Mouse (Mus musculus): ENCODE results near the gene Mcm9. TPM values are rescaled to one million over a fixed set of nuclear protein-coding genes. Genes with fewer than 3 reads are reported as not detected.
"Not testable (repeated sequence)": the region's sequence is repeated elsewhere in the genome, so short reads cannot be mapped to it uniquely, and the experiment has no call there.

Mcm9 gene
- polyA plus RNA-seq (2015; fragmentation: Nextera tagmentation; extraction: Ambion mirVana) = 8.1 and 10.4 TPM in 2 replicates

- H3K27me3 ChIP-seq (replicated peaks); H3K9me3 ChIP-seq; ATAC-seq (ENCODE audit: insufficient read depth, low FRiP score, low read depth); H3K36me3 ChIP-seq; H3K4me1 ChIP-seq: not testable (repeated sequence)
- peak within 1 kb of the TSS; percentile 94 for H3K27ac ChIP-seq
- 52% methylated on average over 10 of the region's 10 CpGs for WGBS
- peak within 1 kb of the TSS; percentile 54 for H3K4me2 ChIP-seq
- H3K4me3 ChIP-seq (replicated peaks) = peak within 1 kb of the TSS; percentile 77
- peak within 1 kb of the TSS; percentile 78 for H3K9ac ChIP-seq
These were observed at the start of gene Mcm9 for GRCm38 (mm10) chr10:53630339-53630738. Gene Mcm9, minus strand, starts transcription at chr10:53630439.

- no peak overlapping the region for H3K27ac ChIP-seq
- WGBS = 81% methylated on average over 4 of the region's 4 CpGs
- no peaks in the 10 kb centered on the region for H3K4me1 ChIP-seq
- H3K4me3 ChIP-seq (replicated peaks) = no peak overlapping the region
- H3K9ac ChIP-seq = no peak overlapping the region
- no peaks in the 10 kb centered on the region for H3K27me3 ChIP-seq (replicated peaks)
- H3K4me2 ChIP-seq = no peak overlapping the region
- no peaks in the 10 kb centered on the region for H3K9me3 ChIP-seq
- ATAC-seq (ENCODE audit: insufficient read depth, low FRiP score, low read depth) = no peak
- H3K36me3 ChIP-seq = no peaks in the 10 kb centered on the region
These were observed 31.5 kb upstream of the Mcm9 start for GRCm38 (mm10) chr10:53661788-53662187.

- H3K27ac ChIP-seq; H3K4me1 ChIP-seq; H3K9me3 ChIP-seq; ATAC-seq (ENCODE audit: insufficient read depth, low FRiP score, low read depth); H3K27me3 ChIP-seq (replicated peaks); H3K4me3 ChIP-seq (replicated peaks); H3K36me3 ChIP-seq; H3K4me2 ChIP-seq; H3K9ac ChIP-seq: not testable (repeated sequence)
- 80% methylated on average over 5 of the region's 5 CpGs for WGBS
These were observed 24.0 kb upstream of the Mcm9 start for GRCm38 (mm10) chr10:53654239-53654638.

- no peak for ATAC-seq (ENCODE audit: insufficient read depth, low FRiP score, low read depth)
- Histone ChIP-seq H3K9me3 (no peaks in the 10 kb centered on the region), H3K27me3 (replicated peaks) (no peaks in the 10 kb centered on the region), H3K27ac (no peak overlapping the region), H3K4me1 (no peaks in the 10 kb centered on the region), H3K36me3 (no peaks in the 10 kb centered on the region), H3K9ac (no peak overlapping the region), H3K4me2 (no peak overlapping the region), H3K4me3 (replicated peaks) (no peak overlapping the region)
- 64% methylated on average over 2 of the region's 2 CpGs for WGBS
These were observed 20.4 kb upstream of the Mcm9 start for GRCm38 (mm10) chr10:53650683-53651082.

GRCm38 (mm10) chr10:53641507-53641906 is 11.3 kb upstream of the Mcm9 start:
- no peaks in the 10 kb centered on the region for H3K36me3 ChIP-seq
- no peak overlapping the region for H3K27ac ChIP-seq
- H3K27me3 ChIP-seq (replicated peaks) = no peaks in the 10 kb centered on the region
- H3K9me3 ChIP-seq = no peaks in the 10 kb centered on the region
- no peak for ATAC-seq (ENCODE audit: insufficient read depth, low FRiP score, low read depth)
- H3K4me2 ChIP-seq = no peak overlapping the region
- H3K4me1 ChIP-seq = no peaks in the 10 kb centered on the region
- no peak overlapping the region for H3K9ac ChIP-seq
- no peak overlapping the region for H3K4me3 ChIP-seq (replicated peaks)

GRCm38 (mm10) chr10:53635246-53635971 is 5.2 kb upstream of the Mcm9 start:
- WGBS = 71% methylated on average over 13 of the region's 13 CpGs
- H3K9me3 ChIP-seq = no peaks in the 10 kb centered on the region
- no peak overlapping the region for H3K4me2 ChIP-seq
- no peak overlapping the region for H3K9ac ChIP-seq
- no peak overlapping the region for H3K27ac ChIP-seq
- H3K27me3 ChIP-seq (replicated peaks) = no peaks in the 10 kb centered on the region
- no peaks in the 10 kb centered on the region for H3K36me3 ChIP-seq
- H3K4me1 ChIP-seq = no peaks in the 10 kb centered on the region
- no peak for ATAC-seq (ENCODE audit: insufficient read depth, low FRiP score, low read depth)
- no peak overlapping the region for H3K4me3 ChIP-seq (replicated peaks)

GRCm38 (mm10) chr10:53634160-53634559 is 3.9 kb upstream of the Mcm9 start:
- Histone ChIP-seq H3K4me1 (no peaks in the 10 kb centered on the region), H3K4me2 (no peak overlapping the region), H3K9me3 (no peaks in the 10 kb centered on the region), H3K36me3 (no peaks in the 10 kb centered on the region), H3K27ac (no peak overlapping the region), H3K27me3 (replicated peaks) (no peaks in the 10 kb centered on the region), H3K9ac (no peak overlapping the region), H3K4me3 (replicated peaks) (no peak overlapping the region)
- WGBS = 78% methylated on average over 10 of the region's 10 CpGs
- no peak for ATAC-seq (ENCODE audit: insufficient read depth, low FRiP score, low read depth)

GRCm38 (mm10) chr10:53629918-53630250 is 355 bp downstream of the Mcm9 start:
- Histone ChIP-seq H3K27me3 (replicated peaks) (no peaks in the 10 kb centered on the region), H3K36me3 (no peaks in the 10 kb centered on the region), H3K4me3 (replicated peaks) (peak overlapping the region; percentile 77), H3K27ac (peak overlapping the region; percentile 94), H3K4me2 (peak overlapping the region; percentile 54), H3K9me3 (no peaks in the 10 kb centered on the region), H3K4me1 (peaks cover 4% of the 10 kb centered on the region; the same call in 1 of the 2 replicates), H3K9ac (peak overlapping the region; percentile 78)
- ATAC-seq (ENCODE audit: insufficient read depth, low FRiP score, low read depth) = peak; percentile 96
- WGBS = under 1% methylated on average over 35 of the region's 35 CpGs

GRCm38 (mm10) chr10:53629247-53629917 is 857 bp downstream of the Mcm9 start:
- under 1% methylated on average over 67 of the region's 67 CpGs for WGBS

GRCm38 (mm10) chr10:53615850-53616616 is 14.2 kb downstream of the Mcm9 start:
- H3K9me3 ChIP-seq = no peaks in the 10 kb centered on the region
- no peak overlapping the region for H3K4me2 ChIP-seq
- H3K27me3 ChIP-seq (replicated peaks) = no peaks in the 10 kb centered on the region
- H3K4me1 ChIP-seq = no peaks in the 10 kb centered on the region
- no peak overlapping the region for H3K9ac ChIP-seq
- H3K4me3 ChIP-seq (replicated peaks) = no peak overlapping the region
- H3K36me3 ChIP-seq = peaks cover 18% of the 10 kb centered on the region
- ATAC-seq (ENCODE audit: insufficient read depth, low FRiP score, low read depth) = no peak
- H3K27ac ChIP-seq = no peak overlapping the region
- 78% methylated on average over 8 of the region's 8 CpGs for WGBS

More at GRCm38 (mm10) chr10:53629247-53629917, 857 bp downstream of the Mcm9 start:
- H3K27ac ChIP-seq = peak overlapping the region; percentile 94
- ATAC-seq (ENCODE audit: insufficient read depth, low FRiP score, low read depth) = peak; percentile 75
- no peaks in the 10 kb centered on the region for H3K36me3 ChIP-seq
- peaks cover 4% of the 10 kb centered on the region; the same call in 1 of the 2 replicates for H3K4me1 ChIP-seq
- no peaks in the 10 kb centered on the region for H3K27me3 ChIP-seq (replicated peaks)
- H3K9ac ChIP-seq = peak overlapping the region; percentile 78
- peak overlapping the region; percentile 77 for H3K4me3 ChIP-seq (replicated peaks)
- no peaks in the 10 kb centered on the region for H3K9me3 ChIP-seq
- peak overlapping the region; percentile 54 for H3K4me2 ChIP-seq

- Histone ChIP-seq H3K9me3 (no peaks in the 10 kb centered on the region), H3K4me1 (no peaks in the 10 kb centered on the region), H3K36me3 (peaks cover 22% of the 10 kb centered on the region), H3K27me3 (replicated peaks) (no peaks in the 10 kb centered on the region), H3K4me2 (no peak overlapping the region), H3K4me3 (replicated peaks) (no peak overlapping the region), H3K27ac (no peak overlapping the region), H3K9ac (no peak overlapping the region)
- WGBS = 53% methylated on average over 1 of the region's 1 CpGs
- no peak for ATAC-seq (ENCODE audit: insufficient read depth, low FRiP score, low read depth)
These were observed 16.3 kb downstream of the Mcm9 start for GRCm38 (mm10) chr10:53613955-53614354.

- H3K27me3 ChIP-seq (replicated peaks) = no peaks in the 10 kb centered on the region
- H3K9ac ChIP-seq = no peak overlapping the region
- H3K9me3 ChIP-seq = no peaks in the 10 kb centered on the region
- H3K36me3 ChIP-seq = peaks cover 28% of the 10 kb centered on the region
- H3K27ac ChIP-seq = no peak overlapping the region
- H3K4me3 ChIP-seq (replicated peaks) = no peak overlapping the region
- WGBS = 78% methylated on average over 1 of the region's 1 CpGs
- no peaks in the 10 kb centered on the region for H3K4me1 ChIP-seq
- H3K4me2 ChIP-seq = no peak overlapping the region
- no peak for ATAC-seq (ENCODE audit: insufficient read depth, low FRiP score, low read depth)
These were observed 18.1 kb downstream of the Mcm9 start for GRCm38 (mm10) chr10:53612172-53612571.

All from stomach, embryonic 15.5 days (tissue).